Mouse (Mus musculus) liver, adult (tissue): ENCODE measurements around the gene Zfp526.

ENCODE experiments used
- GATA4 ChIP-seq: IDR thresholded peaks from 2 replicates; pipeline ENCODE4 v1.6.1; 2014; ENCODE audit warnings: mild to moderate bottlenecking, low read length; ENCODE audit not compliant: insufficient replicate concordance

The Zfp526 gene

DNA sequence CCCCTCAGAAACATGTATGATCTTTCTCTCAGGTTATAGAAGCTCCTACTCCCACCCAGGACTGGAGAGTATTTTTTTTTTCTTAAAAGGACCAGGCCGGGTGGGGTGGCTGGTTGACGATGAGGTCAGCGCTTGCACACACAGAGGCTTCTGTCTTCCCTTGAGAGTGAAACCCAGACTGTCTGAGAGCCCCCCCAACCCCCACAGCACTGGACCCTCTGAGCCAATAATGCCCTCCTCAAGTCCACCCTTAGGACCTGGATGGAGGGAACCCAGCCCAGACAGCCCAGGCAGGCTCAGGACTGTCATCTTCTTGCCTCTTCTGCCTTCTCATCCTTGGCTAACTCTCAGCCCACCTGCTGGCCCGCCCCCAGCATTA is 25.5 kb downstream of the Zfp526 start:
- TF ChIP-seq GATA4: no peak

DNA sequence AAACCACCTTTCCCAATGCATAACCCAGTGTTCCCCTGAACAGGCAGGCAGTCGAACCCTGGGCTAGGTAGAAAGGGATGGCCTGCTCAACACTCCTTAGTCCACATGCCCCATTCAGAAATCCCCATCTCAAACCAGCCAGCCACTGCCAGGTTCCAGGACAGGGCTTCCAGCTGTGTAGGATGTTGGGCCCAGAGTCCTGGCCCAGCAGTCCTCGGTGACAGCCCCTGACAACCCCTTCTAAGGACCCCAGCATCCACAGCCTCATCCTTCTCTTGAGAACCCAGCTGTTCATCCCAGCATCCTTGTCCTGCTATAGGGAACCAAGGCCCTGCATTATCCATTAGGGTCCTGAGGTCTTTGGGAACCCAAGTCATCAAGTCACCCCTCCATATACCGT is 26.3 kb downstream of the Zfp526 start:
- no peak for TF ChIP-seq GATA4

DNA sequence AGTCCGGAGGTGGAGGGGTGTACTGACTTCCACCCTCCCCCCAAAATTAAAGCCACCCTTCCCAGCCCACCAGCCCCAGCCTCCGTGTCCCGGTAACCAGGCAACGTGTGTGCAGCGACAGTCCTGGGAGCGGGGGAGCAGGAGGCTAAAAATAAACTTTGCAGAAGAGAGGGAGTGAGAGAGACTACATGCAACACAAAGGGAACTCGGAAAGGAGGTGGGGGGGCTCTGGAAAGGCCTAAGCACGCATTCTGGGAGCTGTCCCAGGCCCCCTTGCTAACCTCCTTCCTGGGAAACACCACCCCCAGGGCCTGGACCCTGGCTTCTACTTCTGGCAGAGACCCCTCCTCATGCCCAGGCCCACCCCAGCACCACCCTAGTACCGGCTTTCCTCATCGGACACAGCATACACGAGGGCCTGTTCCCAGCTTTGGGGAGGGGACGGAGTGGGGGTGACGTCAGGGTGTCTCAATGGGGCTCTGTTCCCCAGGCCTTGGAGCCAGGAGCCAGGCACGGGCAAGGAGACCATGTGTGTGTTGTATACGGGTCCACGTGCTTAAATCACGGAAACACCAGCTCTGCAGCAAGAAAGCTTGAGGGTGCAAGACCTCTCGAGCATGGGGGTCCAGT is 26.9 kb downstream of the Zfp526 start:
- TF ChIP-seq GATA4: no peak

DNA sequence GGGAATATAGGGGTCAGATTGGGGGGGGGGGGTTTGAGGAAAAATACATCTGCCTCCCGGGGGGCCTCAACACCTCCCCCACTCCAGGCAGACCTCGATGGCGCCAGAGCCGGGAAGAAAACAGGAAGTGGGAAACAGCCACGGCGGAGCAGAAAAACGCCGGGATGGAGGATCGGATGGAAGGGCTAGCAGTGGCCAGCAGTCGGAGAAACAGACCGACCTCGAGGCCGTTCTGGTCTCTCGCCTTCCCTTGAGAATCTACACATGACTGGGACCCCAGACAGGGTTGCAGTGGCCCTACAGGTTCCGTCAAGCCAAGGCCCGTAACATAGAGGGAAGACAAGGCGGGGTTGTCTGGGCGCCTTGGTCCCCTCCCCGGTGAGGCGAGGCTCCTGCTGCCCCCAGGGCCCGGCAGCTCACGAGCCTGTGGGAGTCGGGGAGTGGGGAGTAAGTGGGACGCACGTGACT is 27.7 kb downstream of the Zfp526 start:
- TF ChIP-seq GATA4: no peak

DNA sequence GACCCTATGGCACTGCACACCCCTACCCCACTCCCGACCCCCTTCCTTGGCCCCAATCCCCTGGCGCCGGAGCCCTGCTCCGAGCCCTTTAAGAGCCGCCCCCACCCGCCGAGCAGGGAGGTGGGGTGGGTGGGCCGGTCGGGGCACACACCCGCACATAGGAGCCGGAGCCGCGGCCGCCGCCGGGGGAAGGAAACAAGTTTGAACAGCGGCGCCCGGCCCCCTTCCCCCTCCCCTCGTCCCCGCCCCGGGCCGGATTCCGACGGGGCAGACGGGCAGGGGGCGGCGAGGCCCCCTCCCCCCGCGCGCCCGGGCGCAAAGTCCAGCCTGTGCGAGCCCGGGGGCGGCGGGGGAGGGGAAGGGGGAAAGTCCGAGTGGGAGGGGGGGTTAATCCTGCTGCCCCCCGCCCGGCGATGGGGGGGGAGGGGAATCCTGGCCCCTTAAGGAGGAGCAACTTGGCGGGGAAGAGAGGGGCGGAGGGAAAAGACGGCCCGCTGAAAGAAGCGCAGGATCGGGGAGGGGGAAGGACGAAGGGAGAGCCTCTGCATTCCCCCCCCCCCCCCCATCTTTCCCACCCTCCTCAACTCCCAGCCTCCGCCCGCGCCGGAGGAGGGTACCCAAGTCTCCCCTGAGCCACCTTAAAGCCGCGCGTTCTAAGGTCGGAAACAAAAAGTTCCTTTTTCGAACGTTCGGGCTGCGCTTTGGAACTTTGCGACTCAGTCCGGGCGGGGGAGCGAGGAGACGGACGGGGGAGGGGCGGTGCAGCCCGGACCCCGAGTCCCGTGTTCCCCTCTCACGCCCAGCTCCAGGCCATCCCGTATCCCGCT is 28.3 kb downstream of the Zfp526 start:
- TF ChIP-seq GATA4: no peak

DNA sequence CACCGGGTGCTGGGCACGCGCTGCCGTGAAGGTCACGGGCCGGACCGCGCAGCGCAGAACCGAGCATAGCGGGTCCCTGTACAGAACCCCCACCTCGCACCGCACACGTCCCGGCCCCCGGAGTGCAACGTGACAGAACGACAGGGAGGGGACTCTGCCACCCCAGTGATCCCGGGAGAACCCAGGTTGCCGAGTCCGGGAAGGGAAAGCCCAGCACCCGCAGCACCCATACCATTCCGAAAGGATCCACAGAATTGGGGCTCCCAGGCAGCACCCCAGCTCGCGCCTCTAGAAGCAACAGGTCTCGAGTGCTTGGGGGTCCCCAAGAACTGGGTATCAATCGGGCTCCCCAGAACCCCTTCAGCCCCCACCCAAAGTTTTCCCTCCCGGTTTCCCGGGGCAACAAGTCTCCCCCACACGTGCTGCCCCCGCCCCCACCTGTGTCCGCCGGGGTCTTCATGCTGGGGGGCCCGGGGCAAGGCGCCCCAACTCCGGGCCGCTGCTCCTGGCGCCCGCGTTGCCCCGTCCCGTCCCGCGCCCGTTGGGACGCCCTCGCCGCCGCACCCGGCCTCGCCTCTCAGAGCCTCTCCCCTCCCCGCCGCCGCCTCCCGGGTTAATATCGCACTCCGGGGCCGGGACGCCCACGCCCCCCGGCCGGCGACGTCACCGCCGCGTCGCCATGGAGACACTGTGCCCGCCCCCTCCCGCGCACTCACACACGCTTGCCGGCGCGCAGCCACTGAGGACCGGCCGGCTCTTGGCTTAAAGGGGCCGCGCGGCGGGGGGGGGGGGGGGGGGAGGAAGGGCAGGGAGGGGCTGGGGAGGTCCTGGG is 29.1 kb downstream of the Zfp526 start, which contains the start of gene Erf:
Gene Erf (minus strand): TSS at position 621 of the 832 bp plus-strand sequence.
- peak; percentile 10; the same call in 1 of the 2 replicates for TF ChIP-seq GATA4

DNA sequence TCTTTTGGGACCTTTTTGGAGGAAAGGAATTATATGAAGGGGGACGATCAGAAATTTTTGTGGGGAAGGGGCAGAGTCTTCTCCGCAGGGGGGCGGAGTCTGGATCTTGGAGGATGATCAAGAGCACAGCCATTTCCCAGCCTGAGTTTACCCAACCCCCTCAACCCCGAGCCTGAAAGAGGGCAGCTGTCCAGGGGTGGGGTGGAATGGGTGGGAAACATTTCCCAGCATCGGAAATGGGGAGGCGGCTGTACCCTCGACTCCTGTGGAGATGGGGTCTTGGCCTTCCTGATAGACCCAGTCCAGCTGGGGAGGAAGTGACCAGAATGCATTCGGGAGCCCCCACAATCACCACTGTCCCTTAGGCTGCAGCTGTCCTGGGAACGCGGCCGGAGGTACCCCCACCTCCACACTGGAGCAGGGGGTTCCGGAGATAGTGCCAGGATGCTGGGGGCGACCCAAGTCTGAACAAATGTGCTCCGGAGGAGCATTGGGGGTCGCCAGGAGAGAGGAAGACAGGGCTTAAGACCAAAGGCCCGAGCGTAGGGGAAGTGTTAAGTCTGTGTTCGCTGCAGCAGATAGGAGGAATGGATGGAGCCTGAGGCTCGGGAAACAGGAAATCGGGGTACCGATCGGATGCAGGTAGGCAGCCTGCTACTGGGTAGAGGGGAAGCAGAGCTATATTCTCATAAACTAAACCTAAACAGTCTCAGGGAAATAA is 30.0 kb downstream of the Zfp526 start:
- TF ChIP-seq GATA4: no peak

DNA sequence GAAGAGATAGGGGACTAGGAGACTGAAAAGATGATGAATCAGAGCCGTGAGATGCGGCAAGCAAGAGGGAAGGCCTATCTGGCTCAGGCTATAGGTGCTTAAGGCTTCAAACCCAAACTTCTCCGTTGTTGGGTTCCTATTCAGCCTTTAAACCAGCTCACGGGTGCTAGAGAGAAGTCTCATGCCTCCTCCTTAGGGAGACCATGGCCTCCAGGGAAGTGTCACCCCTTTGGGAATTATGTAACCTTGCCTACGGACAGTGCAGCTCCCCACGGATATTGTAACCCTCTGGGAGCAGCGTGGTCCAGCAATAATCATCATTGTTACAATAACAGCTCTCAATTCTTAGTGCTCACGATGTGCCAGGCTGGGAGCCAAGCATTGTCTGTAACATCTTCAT is 30.6 kb downstream of the Zfp526 start:
- no peak for TF ChIP-seq GATA4

DNA sequence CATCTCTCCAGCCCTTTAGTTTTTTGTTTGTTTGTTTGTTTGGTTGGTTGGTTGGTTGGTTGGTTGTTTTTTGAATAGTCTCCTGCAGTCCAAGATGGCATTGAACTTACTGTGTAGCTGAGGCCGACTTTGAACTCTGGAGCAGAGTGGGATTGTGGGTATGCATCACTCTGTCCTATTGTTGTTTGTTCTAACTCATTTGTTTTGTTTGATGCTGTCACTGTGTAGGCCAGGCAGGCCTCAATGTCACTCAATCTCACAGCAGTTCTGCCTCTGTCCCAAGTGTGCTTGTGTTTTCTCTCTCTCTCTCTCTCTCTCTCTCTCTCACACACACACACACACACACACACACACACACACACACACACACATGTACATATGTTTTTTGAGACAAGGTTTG is 40.7 kb downstream of the Zfp526 start:
- no peak for TF ChIP-seq GATA4

DNA sequence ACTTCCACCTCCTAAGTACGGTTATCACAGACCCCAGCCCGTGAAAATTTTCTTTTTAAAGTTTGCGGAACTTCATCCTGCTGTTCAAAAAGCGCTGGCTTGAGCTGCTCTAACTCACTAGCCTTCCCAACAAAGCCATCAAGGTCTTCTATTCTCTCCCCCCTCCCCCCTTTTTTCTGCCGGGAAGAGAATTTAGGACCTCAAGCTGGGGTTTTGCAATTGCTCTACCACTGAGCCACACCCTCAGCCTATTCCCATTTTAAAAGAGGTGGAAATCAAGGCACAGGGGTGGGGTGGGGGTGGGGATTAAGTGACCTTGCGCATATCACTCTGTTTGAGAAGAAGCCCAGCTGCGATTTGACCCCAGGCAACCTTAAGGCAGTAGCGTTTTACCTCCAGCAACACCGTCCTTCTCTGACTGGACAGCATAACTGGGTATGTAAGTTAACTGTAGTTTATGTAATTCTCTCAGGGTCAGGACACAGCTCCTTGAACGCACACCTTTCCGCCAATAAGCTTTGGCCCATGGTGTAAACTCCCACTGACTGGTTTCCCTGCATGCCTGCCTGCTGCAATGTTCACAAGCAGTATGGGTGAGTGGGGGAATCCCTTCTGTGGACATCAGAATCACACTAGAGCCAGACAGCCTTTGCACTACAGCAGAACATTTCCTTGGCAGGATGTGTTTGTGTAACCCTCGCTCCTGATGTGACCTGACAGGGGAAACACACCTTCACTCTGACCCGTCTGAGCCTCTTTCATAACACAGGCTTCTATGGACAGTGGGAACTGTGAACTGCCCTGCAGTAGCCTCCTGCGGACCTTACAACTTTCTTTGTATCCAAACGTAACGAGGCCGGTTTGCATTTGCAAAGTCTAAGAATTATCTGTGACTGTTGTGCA is 43.0 kb downstream of the Zfp526 start:
- TF ChIP-seq GATA4: no peak

DNA sequence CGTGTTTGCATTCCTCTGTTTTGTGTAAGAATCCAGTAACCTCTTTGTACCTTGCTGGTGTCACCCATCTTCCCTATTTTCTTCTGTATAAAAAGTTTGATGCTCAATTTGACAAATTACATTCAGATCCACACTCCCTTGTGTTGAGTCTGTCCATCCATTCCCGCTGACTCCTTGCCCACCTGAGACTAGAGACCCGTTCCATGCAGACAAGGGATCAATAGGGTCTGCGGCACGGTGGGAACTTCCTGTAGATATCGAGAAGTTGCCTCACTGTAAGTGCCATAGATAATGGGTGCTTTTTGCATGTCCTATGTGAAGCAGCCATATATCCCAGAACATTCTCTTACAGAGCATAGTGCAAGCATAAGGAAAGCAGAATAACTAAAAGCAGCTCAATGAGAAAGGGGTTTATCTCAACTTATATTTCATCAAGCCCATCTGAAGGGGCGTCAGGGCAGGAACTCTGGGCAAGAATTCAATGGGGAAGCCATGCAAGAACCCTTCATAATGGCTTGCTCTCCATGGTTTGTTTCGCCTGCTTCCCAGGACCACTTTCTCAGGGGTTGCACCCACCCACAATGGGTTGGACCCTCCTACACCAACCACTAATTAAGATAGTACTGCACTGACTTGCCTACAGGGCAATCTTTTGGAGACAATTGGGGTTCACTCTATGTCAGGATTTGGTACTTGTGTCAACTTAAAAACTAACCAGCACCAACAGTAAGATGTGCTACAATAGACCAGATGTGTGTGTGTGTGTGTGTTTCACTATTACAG is 45.1 kb downstream of the Zfp526 start:
- no peak for TF ChIP-seq GATA4

DNA sequence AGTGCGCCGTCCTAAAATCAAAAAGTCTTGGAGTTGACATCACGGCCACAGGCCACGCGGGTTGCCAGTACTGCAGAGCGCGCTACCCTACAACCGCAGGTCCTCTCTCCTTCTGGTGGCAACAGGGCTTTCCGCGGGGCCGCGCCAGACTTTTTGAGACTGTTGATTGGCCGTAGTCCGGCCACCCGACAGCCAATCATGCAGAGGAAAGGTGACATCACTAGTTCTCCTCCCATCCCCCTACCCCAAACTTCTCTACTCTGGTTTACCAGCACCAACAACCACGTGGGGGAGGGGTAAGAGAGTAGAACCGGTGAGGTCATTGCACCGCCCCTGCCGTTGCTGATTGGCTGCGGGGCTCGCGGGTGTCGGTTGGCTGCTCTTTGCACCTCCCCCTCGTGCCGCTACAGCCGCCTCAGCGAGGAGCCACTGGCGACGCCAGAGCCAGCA is 46.1 kb downstream of the Zfp526 start, which contains the start of gene Cic:
Gene Cic (plus strand): TSS at position 404 of the 450 bp plus-strand sequence.
- no peak for TF ChIP-seq GATA4
